Mouse (Mus musculus) lung, postnatal 0 days (tissue): ENCODE measurements around the gene Dlg4. TPM values are rescaled to one million over a fixed set of nuclear protein-coding genes. Genes with fewer than 3 reads are reported as not detected.

Source experiments
- ATAC-seq: fragments of 200-750 bp; cut with Nextera tagmentation; 2 replicates; pipeline ENCODE4 v1.8.0; 2017; ENCODE audit warnings: moderate library complexity
- DNase-seq: peaks from one replicate; pipeline ENCODE4 v3.0.0-alpha.2; 2016; ENCODE audit warnings: low spot score
- H3K27ac ChIP-seq: fragments of 300-500 bp; sonication (generic); 2 replicates; pipeline ENCODE4 v1.5.1; 2014; ENCODE audit warnings: antibody characterized with exemption, mild to moderate bottlenecking, low read length, mixed read lengths
- H3K27me3 ChIP-seq: fragments of 300-500 bp; sonication (generic); replicated peaks from 2 replicates; pipeline ENCODE4 v1.6.1; 2014; ENCODE audit warnings: low read length, mixed read lengths; ENCODE audit not compliant: insufficient read depth
- H3K36me3 ChIP-seq: fragments of 300-500 bp; sonication (generic); 2 replicates; pipeline ENCODE4 v1.6.1; 2014; ENCODE audit warnings: low read length, mixed read lengths; ENCODE audit not compliant: insufficient read depth
- H3K4me1 ChIP-seq: fragments of 300-500 bp; sonication (generic); 2 replicates; pipeline ENCODE4 v1.6.1; 2014; ENCODE audit warnings: antibody characterized with exemption, low read depth, low read length, mixed read lengths; ENCODE audit not compliant: insufficient read depth
- H3K4me2 ChIP-seq: fragments of 300-500 bp; sonication (generic); replicated peaks from 2 replicates; pipeline ENCODE4 v1.6.1; 2014; ENCODE audit warnings: low read depth, mild to moderate bottlenecking, low read length, moderate library complexity, mixed read lengths
- H3K4me3 ChIP-seq: fragments of 300-500 bp; sonication (generic); 2 replicates; pipeline ENCODE4 v1.5.1; 2014; ENCODE audit warnings: low read depth, low read length
- H3K9ac ChIP-seq: fragments of 300-500 bp; sonication (generic); replicated peaks from 2 replicates; pipeline ENCODE4 v1.6.1; 2014; ENCODE audit warnings: low read depth, mild to moderate bottlenecking
- H3K9me3 ChIP-seq: fragments of 300-500 bp; sonication (generic); 2 replicates; pipeline ENCODE4 v1.6.1; 2016; ENCODE audit warnings: low read length, mixed read lengths
- CTCF ChIP-seq: IDR thresholded peaks from 2 replicates; pipeline ENCODE4 v1.5.1; 2016; ENCODE audit warnings: antibody characterized with exemption, mild to moderate bottlenecking
- EP300 ChIP-seq: IDR thresholded peaks from 2 replicates; pipeline ENCODE4 v1.6.1; 2016; ENCODE audit warnings: antibody characterized with exemption, mild to moderate bottlenecking, control low read depth
- WGBS: fragments of 180-500 bp; shearing (Covaris S2); extraction: QIAGEN DNeasy Blood & Tissue Kit; methylation state at CpG from one replicate; pipeline ENCODE4 v1.1.7; 2014; 5-methylcytosine and 5-hydroxymethylcytosine counted together
- polyA plus RNA-seq: library from polyadenylated mRNA; unstranded; fragments of >200 nt; fragmentation: Nextera tagmentation; extraction: Ambion mirVana; gene quantifications from 2 replicates; pipeline ENCODE4 v1.2.1, GENCODE M21; 2015

The Dlg4 gene
- polyA plus RNA-seq, 1 experiment from 2014 or later, result 2.0 TPM

DNA sequence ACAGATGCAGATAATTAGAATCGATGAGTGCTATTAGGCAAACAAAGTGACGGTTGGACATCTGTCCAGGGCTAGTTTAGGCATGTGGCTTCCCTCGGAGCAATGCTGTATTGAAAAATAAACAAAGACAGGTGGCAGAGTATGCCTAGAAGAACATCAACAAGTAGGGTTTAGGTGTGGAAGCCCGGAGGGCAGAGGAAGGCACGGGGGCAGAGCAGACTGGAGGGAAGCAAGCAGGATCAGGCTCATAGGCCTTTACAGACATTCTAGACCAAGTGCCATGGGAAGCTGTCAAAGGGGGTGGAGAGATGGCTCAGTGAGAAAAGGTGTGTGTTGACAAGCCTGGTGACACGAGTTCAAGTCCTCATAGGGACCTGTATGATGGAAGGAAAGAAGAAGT, 32.6 kb downstream of the Dlg4 start:
- Histone ChIP-seq H3K27ac (no peak overlapping the region), H3K4me3 (no peak overlapping the region), H3K27me3 (no peaks in the 10 kb centered on the region), H3K9ac (no peak overlapping the region), H3K4me2 (no peak overlapping the region), H3K9me3 (no peaks in the 10 kb centered on the region), H3K4me1 (no peaks in the 10 kb centered on the region), H3K36me3 (no peaks in the 10 kb centered on the region)
- ATAC-seq (no peak), DNase-seq (no peak)
- TF ChIP-seq EP300, result no peak
- TF ChIP-seq CTCF, result no peak
- 47% methylated on average over 6 of the region's 6 CpGs for WGBS

DNA sequence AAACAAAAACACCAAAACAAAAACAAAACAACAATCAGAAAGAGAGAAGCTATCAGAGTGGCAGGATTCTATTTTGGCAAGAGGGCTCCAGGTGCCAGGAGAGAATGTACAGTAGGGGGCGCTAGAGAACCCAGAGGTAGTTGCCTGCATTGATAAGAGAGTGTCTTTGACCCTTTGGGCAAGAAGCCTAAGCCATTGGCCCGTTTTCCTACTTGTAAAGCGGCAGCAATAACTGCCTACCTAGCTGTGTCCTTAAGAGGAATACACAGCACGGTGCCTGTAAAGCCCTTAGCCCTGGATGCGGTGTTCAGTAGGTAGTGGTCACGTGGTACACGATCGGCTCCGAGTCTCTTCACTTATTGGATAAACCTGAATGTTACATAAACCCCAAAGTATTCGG, 33.1 kb downstream of the Dlg4 start:
- Histone ChIP-seq H3K27me3 (no peaks in the 10 kb centered on the region), H3K36me3 (no peaks in the 10 kb centered on the region), H3K27ac (no peak overlapping the region), H3K9me3 (no peaks in the 10 kb centered on the region), H3K9ac (no peak overlapping the region), H3K4me1 (no peaks in the 10 kb centered on the region), H3K4me3 (no peak overlapping the region), H3K4me2 (no peak overlapping the region)
- ATAC-seq (no peak), DNase-seq (no peak)
- WGBS, result 56% methylated on average over 10 of the region's 10 CpGs
- peak; percentile 39 for TF ChIP-seq CTCF
- TF ChIP-seq EP300, result no peak

DNA sequence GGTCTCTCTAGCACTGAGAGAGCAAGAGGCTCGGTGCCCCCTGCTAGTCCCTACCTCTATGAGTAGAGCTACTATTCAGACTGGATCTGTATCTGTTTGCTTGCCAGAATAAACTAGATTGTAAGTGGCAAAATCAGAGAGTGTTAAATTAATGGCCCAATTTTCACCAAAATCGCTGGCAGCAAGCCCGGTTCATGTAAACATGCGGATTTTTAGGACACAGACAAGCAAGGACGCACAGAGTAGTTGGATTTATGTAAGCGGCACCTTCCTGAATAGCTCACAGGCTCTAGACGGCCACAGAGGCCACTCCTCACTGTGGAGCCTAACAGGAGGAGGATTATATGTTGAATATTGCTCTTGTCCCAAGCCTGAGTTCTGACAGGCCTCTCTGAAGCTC, 36.4 kb downstream of the Dlg4 start:
- Histone ChIP-seq H3K36me3 (no peaks in the 10 kb centered on the region), H3K27me3 (no peaks in the 10 kb centered on the region), H3K4me2 (no peak overlapping the region), H3K27ac (no peak overlapping the region), H3K9ac (no peak overlapping the region), H3K4me1 (no peaks in the 10 kb centered on the region), H3K9me3 (no peaks in the 10 kb centered on the region), H3K4me3 (no peak overlapping the region)
- TF ChIP-seq CTCF (no peak), EP300 (no peak)
- 50% methylated on average over 7 of the region's 7 CpGs for WGBS
- ATAC-seq (no peak), DNase-seq (no peak)

DNA sequence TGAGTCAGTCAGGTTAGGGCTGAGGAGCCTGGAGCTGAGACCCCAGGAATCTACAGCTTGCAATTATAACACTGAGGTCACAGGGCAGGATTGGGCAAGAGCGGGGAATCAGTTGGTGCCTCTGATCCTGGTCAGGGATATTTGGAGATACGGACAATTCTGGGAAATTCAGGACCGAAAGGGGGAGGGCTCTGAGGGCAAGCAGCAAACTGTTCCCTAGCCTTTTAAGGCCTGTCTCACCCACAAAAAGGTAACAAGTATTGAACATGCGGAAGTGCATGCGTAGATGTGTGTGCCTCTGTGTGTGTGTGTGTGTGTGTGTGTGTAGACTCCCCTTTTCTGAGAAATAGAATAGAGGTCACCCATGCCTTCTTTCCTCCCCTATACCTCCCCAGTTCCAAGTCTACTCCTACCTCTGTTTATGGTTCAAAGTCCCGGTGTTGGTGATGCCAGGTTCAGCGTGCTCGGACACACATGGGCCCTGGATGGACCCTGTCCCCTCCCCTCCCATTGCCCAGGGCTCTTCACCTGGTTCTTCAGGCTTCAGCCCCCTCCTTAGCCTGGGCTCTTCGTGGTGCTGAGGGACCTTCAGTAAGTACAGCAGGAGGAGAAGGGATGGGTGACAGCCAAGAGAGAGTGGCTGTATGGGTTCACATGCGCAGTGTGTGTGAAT, 37.3 kb downstream of the Dlg4 start, which contains the start of gene Asgr1:
Asgr1 (plus strand) TSS at position 188 of the 673 bp plus-strand sequence.
- H3K36me3 ChIP-seq, result no peaks in the 10 kb centered on the region
- no peaks in the 10 kb centered on the region for H3K4me1 ChIP-seq
- H3K27me3 ChIP-seq, result no peaks in the 10 kb centered on the region
- H3K9me3 ChIP-seq, result no peaks in the 10 kb centered on the region
- WGBS, result 81% methylated on average over 10 of the region's 10 CpGs
- no peak within 1 kb of the TSS for H3K4me2 ChIP-seq
- DNase-seq (no peak), ATAC-seq (no peak)
- no peak within 1 kb of the TSS for H3K9ac ChIP-seq
- H3K27ac ChIP-seq, result no peak within 1 kb of the TSS
- TF ChIP-seq EP300 (no peak), CTCF (no peak)
- H3K4me3 ChIP-seq, result no peak within 1 kb of the TSS

DNA sequence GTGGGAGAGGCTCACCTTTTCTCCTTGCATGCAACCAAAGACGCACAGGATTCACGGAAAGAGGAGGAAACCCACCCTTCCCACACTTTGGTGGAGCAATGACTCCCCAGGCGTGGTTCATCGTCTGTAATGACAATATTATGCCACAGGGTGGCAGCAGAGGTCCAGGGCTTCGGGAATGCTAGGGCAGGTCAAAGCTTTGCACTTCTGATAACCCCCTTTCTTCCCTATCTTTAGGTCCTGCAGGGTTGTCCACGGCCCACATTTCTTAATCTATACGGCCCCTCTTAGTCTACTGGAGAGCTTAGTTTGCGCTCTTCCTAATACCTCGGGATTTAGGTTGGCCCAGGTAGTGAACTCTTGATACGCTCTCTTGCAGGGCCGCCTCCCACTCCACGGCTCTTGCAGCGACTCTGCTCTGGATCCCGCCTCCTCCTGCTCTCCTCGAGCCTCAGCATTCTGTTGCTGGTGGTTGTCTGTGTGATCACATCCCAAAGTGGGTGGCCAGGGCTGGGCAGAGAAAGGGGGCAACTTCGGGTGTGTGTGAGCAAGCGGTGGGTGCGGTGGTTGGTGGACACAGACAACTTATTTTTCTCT, 39.0 kb downstream of the Dlg4 start:
- Histone ChIP-seq H3K9me3 (no peaks in the 10 kb centered on the region), H3K36me3 (no peaks in the 10 kb centered on the region), H3K4me3 (no peak overlapping the region), H3K4me2 (0 out of 2 replicates have a peak overlapping the region, but pooled peaks have one; percentile 14), H3K27ac (no peak overlapping the region), H3K4me1 (no peaks in the 10 kb centered on the region), H3K9ac (no peak overlapping the region), H3K27me3 (no peaks in the 10 kb centered on the region)
- DNase-seq (peak; percentile 62), ATAC-seq (peak; percentile 67)
- TF ChIP-seq EP300, result no peak
- TF ChIP-seq CTCF, result peak; percentile 92
- 23% methylated on average over 18 of the region's 18 CpGs for WGBS

DNA sequence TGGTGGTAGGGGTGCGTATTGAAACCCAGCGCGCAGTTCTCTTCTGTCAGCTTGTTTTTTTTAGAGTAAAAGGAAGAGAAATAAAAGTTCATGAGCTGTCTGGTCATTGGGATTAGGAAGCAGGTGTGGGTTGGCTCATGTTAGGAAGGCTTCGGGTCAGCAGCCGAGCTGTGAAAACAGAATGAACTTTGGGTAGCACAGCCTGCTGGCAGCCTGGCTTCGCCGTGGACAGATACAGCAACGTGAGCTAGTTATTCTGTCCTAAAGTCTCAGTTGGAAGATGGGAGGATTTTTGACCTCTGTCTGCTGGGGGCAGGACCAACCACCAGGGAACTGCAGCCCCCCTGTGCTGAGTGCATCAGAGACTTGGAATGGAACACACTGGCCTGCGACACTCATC, 41.1 kb downstream of the Dlg4 start:
- TF ChIP-seq CTCF, result no peak
- TF ChIP-seq EP300, result no peak
- no peak overlapping the region for H3K9ac ChIP-seq
- no peak overlapping the region for H3K4me2 ChIP-seq
- no peaks in the 10 kb centered on the region for H3K4me1 ChIP-seq
- no peaks in the 10 kb centered on the region for H3K9me3 ChIP-seq
- ATAC-seq, result no peak
- no peak overlapping the region for H3K27ac ChIP-seq
- WGBS, result 79% methylated on average over 9 of the region's 9 CpGs
- H3K27me3 ChIP-seq, result no peaks in the 10 kb centered on the region
- no peak for DNase-seq
- H3K36me3 ChIP-seq, result no peaks in the 10 kb centered on the region
- no peak overlapping the region for H3K4me3 ChIP-seq
